Mouse (Mus musculus): Measurements from ENCODE around the gene Itgbl1. TPM values are rescaled to one million over a fixed set of nuclear protein-coding genes. Genes with fewer than 3 reads are reported as not detected.
"Not testable (repeated sequence)": the region's sequence is repeated elsewhere in the genome, so short reads cannot be mapped to it uniquely, and the experiment has no call there.

Gene Itgbl1
- 0.15 and 0.19 TPM in 2 replicates for polyA plus RNA-seq (2016; fragmentation: Nextera tagmentation; extraction: Ambion mirVana)

GRCm38 (mm10) chr14:123659921-123660385 is at the start of gene Itgbl1:
Gene Itgbl1, plus strand, starts transcription at chr14:123659971.
- H3K36me3 ChIP-seq (replicated peaks) = no peaks in the 10 kb centered on the region
- peaks cover 11% of the 10 kb centered on the region for H3K4me1 ChIP-seq
- H3K27me3 ChIP-seq (ENCODE audit: poor library complexity, severe bottlenecking) = no peaks in the 10 kb centered on the region
- no peak for DNase-seq (ENCODE audit: extremely low spot score, low spot score)
- no peak within 1 kb of the TSS for H3K27ac ChIP-seq
- no peaks in the 10 kb centered on the region for H3K9me3 ChIP-seq
- no peak within 1 kb of the TSS for H3K4me3 ChIP-seq
- WGBS = 30% methylated on average over 7 of the region's 7 CpGs

- 18% methylated on average over 1 of the region's 1 CpGs for WGBS
- DNase-seq (ENCODE audit: extremely low spot score, low spot score) = no peak
- H3K9me3 ChIP-seq = no peaks in the 10 kb centered on the region
These were observed 36.8 kb upstream of the Itgbl1 start for GRCm38 (mm10) chr14:123622969-123623368.

GRCm38 (mm10) chr14:123626501-123627179 is 33.1 kb upstream of the Itgbl1 start, which contains the start of gene Nalcn:
Gene Nalcn, minus strand, starts transcription at chr14:123627144.
- WGBS = under 1% methylated on average over 47 of the region's 47 CpGs
- Histone ChIP-seq H3K27me3 (ENCODE audit: poor library complexity, severe bottlenecking) (peaks cover 21% of the 10 kb centered on the region), H3K27ac (peak within 1 kb of the TSS; percentile 88)

More at GRCm38 (mm10) chr14:123622969-123623368, 36.8 kb upstream of the Itgbl1 start:
- H3K27ac ChIP-seq = no peak overlapping the region
- no peak overlapping the region for H3K4me3 ChIP-seq
- peaks cover 18% of the 10 kb centered on the region for H3K27me3 ChIP-seq (ENCODE audit: poor library complexity, severe bottlenecking)
- H3K36me3 ChIP-seq (replicated peaks) = no peaks in the 10 kb centered on the region
- peaks cover 19% of the 10 kb centered on the region for H3K4me1 ChIP-seq

GRCm38 (mm10) chr14:123627180-123627562 is 32.6 kb upstream of the Itgbl1 start:
- H3K9me3 ChIP-seq = no peaks in the 10 kb centered on the region
- H3K27ac ChIP-seq = peak overlapping the region; percentile 88
- peaks cover 19% of the 10 kb centered on the region for H3K4me1 ChIP-seq
- H3K4me3 ChIP-seq = peak overlapping the region; percentile 66
- 57% methylated on average over 3 of the region's 3 CpGs for WGBS
- peaks cover 21% of the 10 kb centered on the region for H3K27me3 ChIP-seq (ENCODE audit: poor library complexity, severe bottlenecking)
- no peak for DNase-seq (ENCODE audit: extremely low spot score, low spot score)
- no peaks in the 10 kb centered on the region for H3K36me3 ChIP-seq (replicated peaks)

More at GRCm38 (mm10) chr14:123626501-123627179, 33.1 kb upstream of the Itgbl1 start, which contains the start of gene Nalcn:
- Histone ChIP-seq H3K4me1 (peaks cover 19% of the 10 kb centered on the region), H3K4me3 (peak within 1 kb of the TSS; percentile 66), H3K9me3 (no peaks in the 10 kb centered on the region), H3K36me3 (replicated peaks) (no peaks in the 10 kb centered on the region)
- peak; percentile 66 for DNase-seq (ENCODE audit: extremely low spot score, low spot score)

GRCm38 (mm10) chr14:123661091-123661491 is 1.3 kb downstream of the Itgbl1 start:
- no peak overlapping the region for H3K27ac ChIP-seq
- H3K9me3 ChIP-seq = no peaks in the 10 kb centered on the region
- no peaks in the 10 kb centered on the region for H3K27me3 ChIP-seq (ENCODE audit: poor library complexity, severe bottlenecking)
- peaks cover 11% of the 10 kb centered on the region for H3K4me1 ChIP-seq
- no peaks in the 10 kb centered on the region for H3K36me3 ChIP-seq (replicated peaks)
- WGBS = 22% methylated on average over 20 of the region's 20 CpGs
- DNase-seq (ENCODE audit: extremely low spot score, low spot score) = peak; percentile 66
- no peak overlapping the region for H3K4me3 ChIP-seq

- Histone ChIP-seq H3K9me3 (no peaks in the 10 kb centered on the region), H3K4me3 (no peak overlapping the region)
- WGBS = 88% methylated on average over 1 of the region's 1 CpGs
These were observed 2.6 kb downstream of the Itgbl1 start for GRCm38 (mm10) chr14:123662386-123662785.

GRCm38 (mm10) chr14:123663206-123663605 is 3.4 kb downstream of the Itgbl1 start:
- no peak overlapping the region for H3K27ac ChIP-seq
- no peaks in the 10 kb centered on the region for H3K9me3 ChIP-seq
- no peaks in the 10 kb centered on the region for H3K36me3 ChIP-seq (replicated peaks)
- no peak for DNase-seq (ENCODE audit: extremely low spot score, low spot score)
- no peak overlapping the region for H3K4me3 ChIP-seq
- H3K27me3 ChIP-seq (ENCODE audit: poor library complexity, severe bottlenecking) = no peaks in the 10 kb centered on the region
- H3K4me1 ChIP-seq = peaks cover 11% of the 10 kb centered on the region

More at GRCm38 (mm10) chr14:123662386-123662785, 2.6 kb downstream of the Itgbl1 start:
- no peak overlapping the region for H3K27ac ChIP-seq
- peaks cover 11% of the 10 kb centered on the region for H3K4me1 ChIP-seq
- H3K27me3 ChIP-seq (ENCODE audit: poor library complexity, severe bottlenecking) = no peaks in the 10 kb centered on the region
- no peak for DNase-seq (ENCODE audit: extremely low spot score, low spot score)
- H3K36me3 ChIP-seq (replicated peaks) = no peaks in the 10 kb centered on the region

- no peaks in the 10 kb centered on the region for H3K9me3 ChIP-seq
- H3K4me3 ChIP-seq = no peak overlapping the region
- no peaks in the 10 kb centered on the region for H3K36me3 ChIP-seq (replicated peaks)
- no peak for DNase-seq (ENCODE audit: extremely low spot score, low spot score)
- no peak overlapping the region for H3K27ac ChIP-seq
- peaks cover 11% of the 10 kb centered on the region for H3K4me1 ChIP-seq
- no peaks in the 10 kb centered on the region for H3K27me3 ChIP-seq (ENCODE audit: poor library complexity, severe bottlenecking)
These were observed 4.7 kb downstream of the Itgbl1 start for GRCm38 (mm10) chr14:123664451-123664850.

- H3K27me3 ChIP-seq (ENCODE audit: poor library complexity, severe bottlenecking); DNase-seq (ENCODE audit: extremely low spot score, low spot score); H3K27ac ChIP-seq; H3K4me1 ChIP-seq; H3K36me3 ChIP-seq (replicated peaks); H3K4me3 ChIP-seq; H3K9me3 ChIP-seq: not testable (repeated sequence)
- 89% methylated on average over 21 of the region's 21 CpGs for WGBS
These were observed 11.3 kb downstream of the Itgbl1 start for GRCm38 (mm10) chr14:123671076-123671475.

- no peak overlapping the region for H3K27ac ChIP-seq
- H3K27me3 ChIP-seq (ENCODE audit: poor library complexity, severe bottlenecking) = no peaks in the 10 kb centered on the region
- 85% methylated on average over 2 of the region's 2 CpGs for WGBS
- DNase-seq (ENCODE audit: extremely low spot score, low spot score) = no peak
- H3K4me3 ChIP-seq = no peak overlapping the region
- no peaks in the 10 kb centered on the region for H3K36me3 ChIP-seq (replicated peaks)
- no peaks in the 10 kb centered on the region for H3K9me3 ChIP-seq
- no peaks in the 10 kb centered on the region for H3K4me1 ChIP-seq
These were observed 18.3 kb downstream of the Itgbl1 start for GRCm38 (mm10) chr14:123678091-123678490.

GRCm38 (mm10) chr14:123714751-123715150 is 55.0 kb downstream of the Itgbl1 start:
- Histone ChIP-seq H3K9me3 (no peaks in the 10 kb centered on the region), H3K4me1 (no peaks in the 10 kb centered on the region), H3K4me3 (no peak overlapping the region), H3K27me3 (ENCODE audit: poor library complexity, severe bottlenecking) (no peaks in the 10 kb centered on the region), H3K36me3 (replicated peaks) (no peaks in the 10 kb centered on the region), H3K27ac (no peak overlapping the region)
- DNase-seq (ENCODE audit: extremely low spot score, low spot score) = no peak

- Histone ChIP-seq H3K36me3 (replicated peaks) (no peaks in the 10 kb centered on the region), H3K27me3 (ENCODE audit: poor library complexity, severe bottlenecking) (no peaks in the 10 kb centered on the region), H3K4me3 (no peak overlapping the region), H3K9me3 (no peaks in the 10 kb centered on the region), H3K27ac (no peak overlapping the region), H3K4me1 (no peaks in the 10 kb centered on the region)
- no peak for DNase-seq (ENCODE audit: extremely low spot score, low spot score)
- WGBS = 87% methylated on average over 1 of the region's 1 CpGs
These were observed 82.3 kb downstream of the Itgbl1 start for GRCm38 (mm10) chr14:123742055-123742454.

- no peaks in the 10 kb centered on the region for H3K36me3 ChIP-seq (replicated peaks)
- no peak overlapping the region for H3K4me3 ChIP-seq
- no peaks in the 10 kb centered on the region for H3K27me3 ChIP-seq (ENCODE audit: poor library complexity, severe bottlenecking)
- 71% methylated on average over 1 of the region's 1 CpGs for WGBS
- DNase-seq (ENCODE audit: extremely low spot score, low spot score) = no peak
- H3K9me3 ChIP-seq = no peaks in the 10 kb centered on the region
- H3K27ac ChIP-seq = no peak overlapping the region
- no peaks in the 10 kb centered on the region for H3K4me1 ChIP-seq
These were observed 91.2 kb downstream of the Itgbl1 start for GRCm38 (mm10) chr14:123751017-123751416.
